Mouse (Mus musculus) kidney, adult 2 months (tissue): ENCODE measurements at regions not wholly inside any gene's neighbourhood (a gene's known extent, or its start where the extent isn't known, plus 50 kb on each side); places are given as distances from the start of the nearest gene placed in this dataset.

ENCODE experiments used
- CTCF ChIP-seq: fragments of 200-500 bp; conservative IDR thresholded peaks from 2 replicates; pipeline ENCODE4 v1.5.1; 2011; ENCODE audit warnings: low read depth, mild to moderate bottlenecking, control low read depth, low read length, moderate library complexity, mixed read lengths; ENCODE audit not compliant: insufficient read depth, insufficient read length
- POLR2A ChIP-seq: fragments of 200-500 bp; IDR thresholded peaks from one replicate; pipeline ENCODE4 v1.6.1; 2011; ENCODE audit warnings: low read depth, low read length, control low read depth

DNA sequence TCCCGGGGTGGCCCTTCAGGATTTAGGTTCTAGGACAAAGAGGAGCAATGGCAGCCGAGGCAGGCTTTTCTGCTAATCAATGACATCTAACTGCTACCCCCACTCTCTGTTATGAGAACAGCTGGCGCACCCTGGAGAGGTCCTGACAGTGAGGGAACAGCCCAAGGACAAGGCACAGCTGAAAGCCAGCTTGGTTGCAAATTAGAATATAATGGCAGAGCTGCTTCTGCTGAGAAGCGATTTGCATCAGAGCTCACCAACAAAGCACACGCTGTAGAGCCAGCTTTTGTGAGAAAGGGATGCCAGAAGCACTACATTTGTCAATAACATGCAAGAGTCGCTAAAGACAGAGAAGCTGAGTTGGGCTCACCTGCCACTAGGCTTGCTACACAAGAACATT lies 159.5 kb upstream of the Rgmb start:
- no peak for TF ChIP-seq POLR2A
- TF ChIP-seq CTCF: no peak
